Mouse (Mus musculus) intestine, postnatal 0 days (tissue): ENCODE results near the gene Ccdc126. TPM values are rescaled to one million over a fixed set of nuclear protein-coding genes. Genes with fewer than 3 reads are reported as not detected.

ENCODE experiments used
- ATAC-seq: fragments of 200-750 bp; cut with Nextera tagmentation; 2 replicates; pipeline ENCODE4 v1.8.0; 2017; ENCODE audit warnings: mild to moderate bottlenecking, moderate TSS enrichment, moderate library complexity
- H3K27ac ChIP-seq: fragments of 300-500 bp; sonication (generic); 2 replicates; pipeline ENCODE4 v1.5.1; 2014; ENCODE audit warnings: mild to moderate bottlenecking, low read depth, low read length, moderate library complexity
- H3K27me3 ChIP-seq: fragments of 300-500 bp; sonication (generic); replicated peaks from 2 replicates; pipeline ENCODE4 v1.6.1; 2014; ENCODE audit warnings: low read length, mixed read lengths; ENCODE audit not compliant: control insufficient read depth, insufficient read depth
- H3K36me3 ChIP-seq: fragments of 300-500 bp; sonication (generic); 2 replicates; pipeline ENCODE4 v1.6.1; 2014; ENCODE audit warnings: mild to moderate bottlenecking, moderate library complexity; ENCODE audit not compliant: control insufficient read depth, insufficient read depth
- H3K4me1 ChIP-seq: fragments of 300-500 bp; sonication (generic); replicated peaks from 2 replicates; pipeline ENCODE4 v1.6.1; 2014; ENCODE audit warnings: antibody characterized with exemption, low read length, mixed read lengths; ENCODE audit not compliant: control insufficient read depth, insufficient read depth
- H3K4me2 ChIP-seq: fragments of 300-500 bp; sonication (generic); replicated peaks from 2 replicates; pipeline ENCODE4 v1.6.1; 2014; ENCODE audit warnings: low read depth, mild to moderate bottlenecking, moderate library complexity
- H3K4me3 ChIP-seq: fragments of 300-500 bp; sonication (generic); 2 replicates; pipeline ENCODE4 v1.5.1; 2014; ENCODE audit warnings: low read depth, low read length
- H3K9ac ChIP-seq: fragments of 300-500 bp; sonication (generic); 2 replicates; pipeline ENCODE4 v1.6.1; 2014; ENCODE audit warnings: mild to moderate bottlenecking, low read depth, low read length
- H3K9me3 ChIP-seq: fragments of 300-500 bp; sonication (generic); 2 replicates; pipeline ENCODE4 v1.6.1; 2016; ENCODE audit warnings: mixed run types; ENCODE audit not compliant: control insufficient read depth
- CTCF ChIP-seq: sonication (generic); IDR thresholded peaks from 2 replicates; pipeline ENCODE4 v1.5.1; 2016; ENCODE audit warnings: low read depth, mild to moderate bottlenecking, control low read depth, antibody characterized with exemption, moderate library complexity
- WGBS: fragments of 180-500 bp; shearing (Covaris S2); extraction: QIAGEN DNeasy Blood & Tissue Kit; methylation state at CpG from one replicate; pipeline ENCODE4 v1.1.7; 2014; 5-methylcytosine and 5-hydroxymethylcytosine counted together
- polyA plus RNA-seq: library from polyadenylated mRNA; unstranded; fragments of >200 nt; fragmentation: Nextera tagmentation; extraction: Ambion mirVana; gene quantifications from 2 replicates; pipeline ENCODE4 v1.2.1, GENCODE M21; 2015

Gene Ccdc126
- polyA plus RNA-seq, 1 experiment from 2014 or later = 7.7 TPM

- no peak overlapping the region for H3K4me2 ChIP-seq
- no peak overlapping the region for H3K4me3 ChIP-seq
- no peak overlapping the region for H3K27ac ChIP-seq
- no peaks in the 10 kb centered on the region for H3K36me3 ChIP-seq
- H3K9me3 ChIP-seq = no peaks in the 10 kb centered on the region
- 84% methylated on average over 3 of the region's 3 CpGs for WGBS
- H3K9ac ChIP-seq = no peak overlapping the region
- H3K4me1 ChIP-seq = 0 out of 2 replicates have a peak, but pooled peaks cover 2% of the 10 kb centered on the region
- H3K27me3 ChIP-seq = no peaks in the 10 kb centered on the region
- no peak for ATAC-seq
- TF ChIP-seq CTCF = no peak
Observed at GRCm38 (mm10) chr6:49321341-49321740, 2.3 kb downstream of the Ccdc126 start.

DNA sequence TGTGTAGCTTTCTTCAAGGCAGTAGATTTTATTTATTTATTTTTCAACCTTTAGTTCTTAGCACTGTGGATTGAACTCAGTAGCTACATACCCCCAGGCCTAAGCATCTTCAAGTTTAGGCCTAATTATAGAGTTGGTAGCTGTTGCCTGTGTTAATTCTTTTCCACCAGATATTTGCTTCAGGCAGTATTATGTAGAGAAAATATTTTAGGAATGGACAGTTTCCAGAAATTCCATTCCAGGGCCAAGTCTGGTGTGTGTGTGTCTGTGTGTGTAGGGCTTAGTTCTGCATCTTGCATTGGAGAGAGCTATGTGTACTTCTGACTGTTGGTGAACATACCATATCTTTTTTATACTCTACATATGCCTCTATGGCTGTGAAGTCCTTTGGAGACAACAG lies 3.0 kb downstream of the Ccdc126 start:
- Histone ChIP-seq H3K36me3 (no peaks in the 10 kb centered on the region), H3K9ac (no peak overlapping the region), H3K9me3 (no peaks in the 10 kb centered on the region), H3K4me1 (0 out of 2 replicates have a peak, but pooled peaks cover 2% of the 10 kb centered on the region), H3K4me3 (no peak overlapping the region), H3K27me3 (no peaks in the 10 kb centered on the region), H3K4me2 (no peak overlapping the region), H3K27ac (no peak overlapping the region)
- TF ChIP-seq CTCF = no peak
- no peak for ATAC-seq

- Histone ChIP-seq H3K27ac (no peak overlapping the region), H3K4me1 (0 out of 2 replicates have a peak, but pooled peaks cover 2% of the 10 kb centered on the region), H3K4me3 (no peak overlapping the region), H3K9ac (no peak overlapping the region), H3K4me2 (no peak overlapping the region), H3K36me3 (no peaks in the 10 kb centered on the region), H3K27me3 (no peaks in the 10 kb centered on the region), H3K9me3 (no peaks in the 10 kb centered on the region)
- ATAC-seq = no peak
- 19% methylated on average over 2 of the region's 2 CpGs for WGBS
- no peak for TF ChIP-seq CTCF
Observed at GRCm38 (mm10) chr6:49322986-49323385, 3.9 kb downstream of the Ccdc126 start.

GRCm38 (mm10) chr6:49324528-49324927 lies 5.5 kb downstream of the Ccdc126 start:
- Histone ChIP-seq H3K4me2 (no peak overlapping the region), H3K9me3 (no peaks in the 10 kb centered on the region), H3K36me3 (no peaks in the 10 kb centered on the region), H3K4me1 (0 out of 2 replicates have a peak, but pooled peaks cover 2% of the 10 kb centered on the region), H3K9ac (no peak overlapping the region), H3K27ac (no peak overlapping the region), H3K27me3 (no peaks in the 10 kb centered on the region), H3K4me3 (no peak overlapping the region)
- no peak for TF ChIP-seq CTCF
- WGBS = 74% methylated on average over 2 of the region's 2 CpGs
- ATAC-seq = no peak

DNA sequence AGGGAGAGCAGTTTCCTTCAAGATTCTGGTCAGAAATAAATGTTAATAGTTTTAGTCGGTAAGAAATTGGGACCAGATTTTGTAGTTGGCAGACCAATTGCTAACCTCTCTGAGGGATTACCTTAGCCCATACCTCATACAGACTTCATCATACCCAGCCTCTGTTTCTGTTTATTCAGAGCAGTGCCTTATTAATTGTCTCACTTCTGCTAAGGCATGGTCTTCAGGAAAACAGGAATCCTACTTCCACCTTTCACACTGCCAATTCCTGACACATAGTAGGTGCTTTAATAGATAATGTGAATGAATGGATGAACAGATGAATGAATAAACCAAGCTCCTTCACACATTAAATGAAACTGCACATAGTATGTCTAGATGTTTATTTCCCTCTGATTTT lies 6.2 kb downstream of the Ccdc126 start:
- Histone ChIP-seq H3K4me1 (0 out of 2 replicates have a peak, but pooled peaks cover 2% of the 10 kb centered on the region), H3K9ac (no peak overlapping the region), H3K4me3 (no peak overlapping the region), H3K27me3 (no peaks in the 10 kb centered on the region), H3K27ac (no peak overlapping the region), H3K36me3 (no peaks in the 10 kb centered on the region), H3K4me2 (no peak overlapping the region), H3K9me3 (no peaks in the 10 kb centered on the region)
- ATAC-seq = no peak
- no peak for TF ChIP-seq CTCF
- 86% methylated on average over 1 of the region's 1 CpGs for WGBS

DNA sequence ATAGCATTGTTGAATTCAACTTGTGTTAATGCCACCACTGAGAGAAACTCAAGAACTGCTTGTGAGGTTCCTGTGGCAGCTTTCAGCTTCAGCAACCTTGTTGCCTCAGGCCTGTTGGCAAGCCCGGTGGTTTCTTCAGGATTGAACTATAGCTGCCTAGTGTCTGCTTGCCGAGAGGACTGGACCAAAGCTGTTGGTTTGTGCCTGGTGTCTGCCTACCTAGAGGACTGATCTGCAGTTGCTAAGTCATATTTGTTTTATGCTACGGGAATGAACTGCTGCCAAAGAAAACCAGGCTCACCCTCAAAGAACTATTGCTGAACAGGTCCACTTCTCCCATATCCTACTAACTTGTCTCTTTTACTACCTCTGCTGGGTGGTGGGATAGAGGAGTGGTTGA lies 7.8 kb downstream of the Ccdc126 start:
- no peak overlapping the region for H3K4me3 ChIP-seq
- no peak overlapping the region for H3K27ac ChIP-seq
- no peak for TF ChIP-seq CTCF
- no peaks in the 10 kb centered on the region for H3K9me3 ChIP-seq
- no peaks in the 10 kb centered on the region for H3K27me3 ChIP-seq
- 90% methylated on average over 3 of the region's 3 CpGs for WGBS
- ATAC-seq = no peak
- H3K9ac ChIP-seq = no peak overlapping the region
- H3K4me2 ChIP-seq = no peak overlapping the region
- H3K36me3 ChIP-seq = no peaks in the 10 kb centered on the region
- H3K4me1 ChIP-seq = 0 out of 2 replicates have a peak, but pooled peaks cover 2% of the 10 kb centered on the region

DNA sequence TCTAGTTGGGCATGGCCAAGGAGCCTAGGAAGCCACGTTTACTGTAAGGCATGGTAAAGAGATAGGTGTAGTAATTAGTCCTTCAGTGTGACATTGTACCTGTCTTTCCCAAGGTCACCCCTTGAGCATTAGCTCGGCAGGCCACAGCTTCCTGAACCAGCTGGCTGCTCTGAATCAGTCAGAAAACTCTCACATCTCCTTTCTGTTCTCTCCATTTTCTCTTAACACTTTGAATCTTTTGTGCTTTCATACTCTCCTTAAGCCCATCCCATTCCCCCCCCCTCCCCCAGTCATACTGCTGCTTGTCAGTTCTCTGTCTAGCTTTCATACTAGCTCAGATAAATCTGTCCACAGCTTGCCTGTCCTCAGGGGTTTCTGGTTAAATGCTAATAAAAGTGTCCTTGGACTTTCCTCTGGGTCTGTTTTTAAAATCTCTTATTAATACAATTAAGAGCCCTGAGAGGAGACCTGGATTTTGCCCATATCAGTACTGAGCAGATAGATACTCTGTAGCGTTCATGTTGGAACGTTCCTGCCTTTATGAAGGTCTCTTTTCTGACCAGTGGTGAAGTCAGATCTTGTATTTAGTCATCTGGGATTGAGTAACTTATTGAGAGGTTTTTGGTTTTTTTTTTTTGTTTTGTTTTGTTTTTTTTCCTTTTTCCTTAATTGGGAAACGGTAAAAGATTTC lies 12.4 kb downstream of the Ccdc126 start:
- Histone ChIP-seq H3K9me3 (no peaks in the 10 kb centered on the region), H3K9ac (no peak overlapping the region), H3K27me3 (no peaks in the 10 kb centered on the region), H3K4me3 (no peak overlapping the region), H3K36me3 (peaks cover 4% of the 10 kb centered on the region; the same call in 1 of the 2 replicates), H3K4me2 (no peak overlapping the region), H3K4me1 (no peaks in the 10 kb centered on the region), H3K27ac (no peak overlapping the region)
- WGBS = 56% methylated on average over 5 of the region's 5 CpGs
- TF ChIP-seq CTCF = no peak
- ATAC-seq = no peak
